Mouse (Mus musculus): ENCODE measurements around the gene Luc7l3. TPM values are rescaled to one million over a fixed set of nuclear protein-coding genes. Genes with fewer than 3 reads are reported as not detected.
A peak's percentile ranks its signal among the peaks of the same experiment; 100 is the strongest.

Luc7l3 gene
- polyA plus RNA-seq, 1 experiment = 10.7 TPM

DNA sequence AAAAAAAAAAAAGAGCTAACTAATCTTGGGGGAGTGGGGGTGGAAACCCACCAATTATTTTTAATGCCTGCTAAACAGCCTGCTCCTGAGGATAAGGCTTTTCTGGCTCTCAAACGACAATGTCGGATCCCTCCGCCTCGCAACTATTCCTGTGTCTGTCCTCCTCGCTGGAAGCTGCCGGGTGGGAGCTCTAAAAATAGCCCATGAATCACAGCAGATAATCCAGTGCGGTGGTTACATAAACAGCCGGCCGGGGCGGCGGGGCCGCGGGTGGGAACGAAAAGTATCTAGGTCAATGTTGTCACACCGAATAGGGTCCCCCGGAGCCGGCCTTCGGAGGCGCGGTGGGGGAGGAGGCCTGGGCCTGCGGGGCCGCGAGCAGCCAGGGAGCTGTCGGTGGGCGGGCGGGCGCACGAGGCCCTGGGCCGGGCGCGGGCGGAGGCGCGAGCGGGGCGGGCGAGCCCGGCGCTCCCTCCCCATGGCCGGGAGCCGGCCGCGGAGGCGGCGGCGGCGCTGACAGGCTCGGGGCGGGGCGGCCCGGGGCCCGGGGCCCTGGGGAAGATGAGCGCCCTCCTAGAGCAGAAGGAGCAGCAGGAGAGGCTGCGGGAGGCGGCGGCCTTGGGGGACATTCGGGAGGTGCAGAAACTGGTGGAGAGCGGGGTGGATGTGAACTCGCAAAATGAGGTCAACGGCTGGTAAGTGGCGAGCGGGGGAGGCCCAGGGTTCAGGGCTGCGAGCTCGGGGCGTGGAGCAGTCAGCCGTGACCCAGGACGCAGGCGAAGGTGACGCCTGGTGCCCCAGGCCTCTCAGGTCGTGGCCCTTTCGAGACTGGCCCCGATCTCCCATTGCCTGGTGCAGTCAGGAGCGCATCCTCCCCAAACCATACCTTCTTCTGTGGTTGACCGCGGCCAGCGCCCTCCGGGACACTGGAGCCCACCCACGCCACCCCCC is 6.2 kb upstream of the Luc7l3 start, which contains the start of gene Ankrd40:
Gene Ankrd40 (plus strand): TSS at position 309 of the 951 bp plus-strand sequence.
- peaks cover 3% of the 10 kb centered on the region for H3K4me1 ChIP-seq (ENCODE audit: control insufficient read depth, insufficient read depth, low read length)
- no peaks in the 10 kb centered on the region for H3K27me3 ChIP-seq (ENCODE audit: control insufficient read depth, insufficient read depth, low read length)
- H3K27ac ChIP-seq (ENCODE audit: control insufficient read depth, insufficient read depth, low read depth, low read length) = peak within 1 kb of the TSS; percentile 87
- TF ChIP-seq POLR2A (IDR thresholded peaks at IDR 0.05; ENCODE audit: control insufficient read depth, low read depth, low read length) (peak; percentile 55), CTCF (IDR thresholded peaks at IDR 0.05; ENCODE audit: control insufficient read depth, insufficient read depth, insufficient replicate concordance, low read depth, low read length) (no peak)
- H3K4me3 ChIP-seq (ENCODE audit: control insufficient read depth, low read depth, low read length) = peak within 1 kb of the TSS; percentile 81
- no peaks in the 10 kb centered on the region for H3K36me3 ChIP-seq (ENCODE audit: control insufficient read depth, insufficient read depth, low read length)

DNA sequence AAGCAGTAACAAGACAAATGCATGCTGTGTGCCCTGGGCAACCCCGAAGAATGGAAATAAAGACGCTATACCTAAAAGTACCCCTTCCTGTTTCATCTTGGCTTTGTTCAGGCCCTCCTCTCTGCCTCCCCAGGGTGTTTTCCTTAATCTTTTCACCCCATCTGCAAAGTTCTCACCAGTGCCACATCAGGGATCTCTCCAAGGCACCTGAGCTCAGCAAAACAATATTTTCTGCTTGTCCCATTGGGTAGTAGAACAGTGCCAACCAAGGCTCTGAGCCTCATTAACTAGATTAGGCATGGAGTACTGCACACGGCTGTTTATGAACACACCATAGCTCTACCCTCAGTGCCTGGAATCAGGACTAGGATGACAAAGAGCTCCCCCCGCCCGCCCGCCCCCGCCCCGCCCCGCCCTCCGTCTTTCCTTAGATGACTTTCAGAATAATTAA is 5.2 kb upstream of the Luc7l3 start:
- H3K4me1 ChIP-seq (ENCODE audit: control insufficient read depth, insufficient read depth, low read length) = peaks cover 5% of the 10 kb centered on the region
- no peaks in the 10 kb centered on the region for H3K36me3 ChIP-seq (ENCODE audit: control insufficient read depth, insufficient read depth, low read length)
- no peaks in the 10 kb centered on the region for H3K27me3 ChIP-seq (ENCODE audit: control insufficient read depth, insufficient read depth, low read length)
- H3K4me3 ChIP-seq (ENCODE audit: control insufficient read depth, low read depth, low read length) = no peak overlapping the region
- H3K27ac ChIP-seq (ENCODE audit: control insufficient read depth, insufficient read depth, low read depth, low read length) = peak overlapping the region; percentile 87
- TF ChIP-seq POLR2A (IDR thresholded peaks at IDR 0.05; ENCODE audit: control insufficient read depth, low read depth, low read length) (no peak), CTCF (IDR thresholded peaks at IDR 0.05; ENCODE audit: control insufficient read depth, insufficient read depth, insufficient replicate concordance, low read depth, low read length) (no peak)

DNA sequence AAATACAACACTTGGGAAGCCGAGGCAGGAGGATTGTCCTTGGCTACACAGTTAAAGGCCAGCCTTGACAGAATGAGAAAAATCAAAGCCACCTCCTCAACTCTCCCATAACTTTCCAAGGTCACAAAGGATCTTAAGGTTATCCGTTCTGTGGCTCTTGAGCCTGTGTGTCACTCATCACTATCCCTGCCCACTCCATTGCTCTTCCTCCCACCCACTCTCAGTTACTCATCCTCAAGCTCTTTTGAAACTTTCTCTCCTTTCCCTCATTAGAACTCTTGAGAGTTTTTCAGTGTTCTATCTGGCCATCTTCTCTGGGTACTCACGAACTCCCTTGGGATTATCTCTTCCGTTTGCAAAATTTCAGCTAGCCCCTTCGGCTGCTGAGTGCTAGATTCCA is 2.8 kb upstream of the Luc7l3 start:
- H3K36me3 ChIP-seq (ENCODE audit: control insufficient read depth, insufficient read depth, low read length) = no peaks in the 10 kb centered on the region
- peaks cover 5% of the 10 kb centered on the region for H3K4me1 ChIP-seq (ENCODE audit: control insufficient read depth, insufficient read depth, low read length)
- TF ChIP-seq CTCF (IDR thresholded peaks at IDR 0.05; ENCODE audit: control insufficient read depth, insufficient read depth, insufficient replicate concordance, low read depth, low read length) (no peak), POLR2A (IDR thresholded peaks at IDR 0.05; ENCODE audit: control insufficient read depth, low read depth, low read length) (no peak)
- no peaks in the 10 kb centered on the region for H3K27me3 ChIP-seq (ENCODE audit: control insufficient read depth, insufficient read depth, low read length)
- no peak overlapping the region for H3K27ac ChIP-seq (ENCODE audit: control insufficient read depth, insufficient read depth, low read depth, low read length)
- no peak overlapping the region for H3K4me3 ChIP-seq (ENCODE audit: control insufficient read depth, low read depth, low read length)

DNA sequence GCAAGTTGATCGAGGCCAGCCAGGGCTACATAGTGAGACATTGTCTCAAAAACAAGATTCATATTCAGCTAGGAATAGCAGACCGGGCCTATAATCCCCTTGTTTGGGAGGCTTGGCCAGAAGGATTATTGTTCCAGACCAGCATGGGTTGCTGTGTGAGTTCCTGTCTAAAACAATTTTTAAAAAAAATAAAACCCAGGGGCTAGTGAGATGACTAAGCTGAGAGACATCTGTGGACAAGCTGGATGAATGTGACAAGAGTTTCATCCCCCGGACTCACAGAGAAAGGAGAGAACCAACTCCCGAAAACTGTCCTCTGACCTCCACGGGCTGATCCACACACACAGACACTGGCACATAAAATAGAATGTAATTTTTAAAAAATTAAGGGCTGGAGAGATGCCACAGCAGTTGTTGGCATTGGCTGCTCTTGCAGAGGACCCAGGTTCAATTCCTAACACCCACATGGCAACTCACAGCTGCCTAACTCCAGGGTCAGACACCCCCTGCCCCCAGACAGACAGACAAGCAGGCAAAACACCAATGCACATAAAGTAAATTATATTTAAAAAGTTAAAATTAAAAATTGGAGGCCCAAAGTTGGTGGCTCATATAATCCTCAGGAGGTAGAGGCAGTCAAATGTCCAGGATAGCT is 1.6 kb upstream of the Luc7l3 start:
- TF ChIP-seq POLR2A (IDR thresholded peaks at IDR 0.05; ENCODE audit: control insufficient read depth, low read depth, low read length) = no peak
- TF ChIP-seq CTCF (IDR thresholded peaks at IDR 0.05; ENCODE audit: control insufficient read depth, insufficient read depth, insufficient replicate concordance, low read depth, low read length) = no peak
- Histone ChIP-seq H3K27ac (ENCODE audit: control insufficient read depth, insufficient read depth, low read depth, low read length) (peak overlapping the region; percentile 99), H3K36me3 (ENCODE audit: control insufficient read depth, insufficient read depth, low read length) (no peaks in the 10 kb centered on the region)

DNA sequence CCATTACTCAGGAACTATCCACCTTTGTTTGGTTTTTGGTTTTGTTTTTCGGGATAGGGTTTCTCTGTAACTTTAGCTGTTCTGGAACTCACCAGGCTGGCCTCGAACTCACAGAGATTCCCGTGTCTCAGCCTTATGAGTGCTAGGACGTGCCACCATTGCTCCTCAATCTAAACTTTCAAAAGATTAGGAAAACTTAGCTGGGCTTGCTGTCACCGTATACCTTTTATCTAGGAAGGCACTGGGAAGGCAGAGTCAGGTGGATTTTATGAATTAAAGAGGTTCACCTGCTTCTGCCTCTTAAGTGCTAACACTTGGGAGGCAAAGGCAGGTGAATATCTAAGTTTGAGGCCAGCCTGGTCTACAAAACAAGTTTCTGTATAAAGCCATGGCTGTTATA is 848 bp upstream of the Luc7l3 start:
- no peaks in the 10 kb centered on the region for H3K36me3 ChIP-seq (ENCODE audit: control insufficient read depth, insufficient read depth, low read length)
- TF ChIP-seq POLR2A (IDR thresholded peaks at IDR 0.05; ENCODE audit: control insufficient read depth, low read depth, low read length) (no peak), CTCF (IDR thresholded peaks at IDR 0.05; ENCODE audit: control insufficient read depth, insufficient read depth, insufficient replicate concordance, low read depth, low read length) (no peak)
- peaks cover 5% of the 10 kb centered on the region for H3K4me1 ChIP-seq (ENCODE audit: control insufficient read depth, insufficient read depth, low read length)
- peak overlapping the region; percentile 99 for H3K27ac ChIP-seq (ENCODE audit: control insufficient read depth, insufficient read depth, low read depth, low read length)
- H3K27me3 ChIP-seq (ENCODE audit: control insufficient read depth, insufficient read depth, low read length) = no peaks in the 10 kb centered on the region
- peak overlapping the region; percentile 96 for H3K4me3 ChIP-seq (ENCODE audit: control insufficient read depth, low read depth, low read length)

More for the DNA sequence above, 1.6 kb upstream of the Luc7l3 start:
- H3K27me3 ChIP-seq (ENCODE audit: control insufficient read depth, insufficient read depth, low read length) = no peaks in the 10 kb centered on the region
- H3K4me1 ChIP-seq (ENCODE audit: control insufficient read depth, insufficient read depth, low read length) = peaks cover 5% of the 10 kb centered on the region
- H3K4me3 ChIP-seq (ENCODE audit: control insufficient read depth, low read depth, low read length) = no peak overlapping the region

DNA sequence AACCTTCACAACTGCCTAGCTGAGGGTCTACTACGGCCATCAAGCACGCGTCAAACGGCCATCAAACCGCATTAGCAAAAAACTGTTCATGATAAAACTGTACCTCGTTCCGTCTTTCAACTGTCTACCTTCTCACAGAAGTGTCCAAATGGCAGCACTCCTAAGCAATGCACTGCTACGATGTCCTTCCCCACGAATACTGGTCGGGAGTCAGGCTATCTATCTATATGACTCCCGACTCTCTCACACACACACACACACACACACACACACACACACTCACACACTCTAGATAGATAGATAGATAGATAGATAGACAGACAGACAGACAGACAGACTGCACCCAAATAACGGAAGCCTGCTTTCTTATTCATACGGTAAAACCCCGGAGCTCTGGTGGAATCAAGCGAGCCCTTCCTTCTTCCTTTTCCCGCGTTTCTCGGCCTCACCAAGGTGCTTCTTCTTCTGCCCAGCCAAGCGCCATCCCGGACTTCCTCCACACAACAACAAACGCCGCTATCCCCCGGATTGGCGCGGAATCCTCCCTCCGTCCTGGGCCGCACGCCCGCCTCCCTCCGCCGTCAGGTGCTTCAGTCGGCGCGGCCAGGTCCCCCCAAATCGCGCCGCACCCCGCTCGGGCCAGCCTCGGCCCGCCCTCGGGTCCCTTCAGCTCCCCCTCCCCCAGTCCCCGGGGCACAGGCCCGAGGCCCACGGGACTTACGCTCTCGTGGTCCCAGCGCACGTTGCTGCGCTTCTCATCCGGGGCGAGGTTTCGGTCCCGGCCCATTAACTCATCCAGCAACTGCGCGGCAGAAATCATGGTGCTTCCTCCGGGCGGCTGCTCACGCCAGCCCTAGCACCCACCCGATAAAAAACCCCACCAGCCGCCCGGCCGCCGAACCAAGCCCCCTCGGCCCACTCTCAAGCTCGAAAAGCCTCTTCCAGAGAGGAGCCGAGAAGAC is 538 bp downstream of the Luc7l3 start:
- Histone ChIP-seq H3K36me3 (ENCODE audit: control insufficient read depth, insufficient read depth, low read length) (no peaks in the 10 kb centered on the region), H3K4me3 (ENCODE audit: control insufficient read depth, low read depth, low read length) (peak overlapping the region; percentile 96), H3K4me1 (ENCODE audit: control insufficient read depth, insufficient read depth, low read length) (peaks cover 3% of the 10 kb centered on the region), H3K27ac (ENCODE audit: control insufficient read depth, insufficient read depth, low read depth, low read length) (peak overlapping the region; percentile 90), H3K27me3 (ENCODE audit: control insufficient read depth, insufficient read depth, low read length) (no peaks in the 10 kb centered on the region)
- TF ChIP-seq POLR2A (IDR thresholded peaks at IDR 0.05; ENCODE audit: control insufficient read depth, low read depth, low read length) (no peak; the same call in 1 of the 2 replicates), CTCF (IDR thresholded peaks at IDR 0.05; ENCODE audit: control insufficient read depth, insufficient read depth, insufficient replicate concordance, low read depth, low read length) (no peak)

Data from testis, adult 2 months (tissue).